In the genomic region with DNA sequence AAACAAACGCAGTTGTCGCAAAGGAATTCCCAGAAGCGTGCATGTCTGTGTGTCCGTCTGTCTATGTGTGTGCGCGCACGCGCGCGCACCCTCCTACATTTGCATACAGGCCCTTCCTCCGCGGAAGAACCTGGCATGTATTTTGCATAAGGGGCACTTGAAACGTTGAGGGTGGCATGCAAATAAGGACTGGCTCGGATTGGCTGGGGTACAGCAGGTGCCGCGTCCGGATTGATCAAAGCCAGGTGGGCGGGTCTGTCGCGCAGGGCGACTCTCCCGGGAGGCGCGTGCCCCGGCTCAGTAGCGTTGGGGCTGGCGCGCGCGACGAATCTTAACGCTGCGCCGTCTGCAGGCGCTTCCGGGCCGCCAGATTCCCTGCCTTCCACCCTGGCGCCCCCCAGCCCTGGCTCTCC, we compare ENCODE assay signal across 8 mouse cellular contexts. TPM values are rescaled to one million over a fixed set of nuclear protein-coding genes. Genes with fewer than 3 reads are reported as not detected.
DNase-seq lines count a peak whose midpoint lies in the region; ATAC-seq and TF ChIP-seq lines count a peak whose summit lies in the region.

Pim2 (plus strand) TSS at position 256 of the 413 bp plus-strand sequence.

- POLR2A ChIA-PET in Patski (lab: Charles Lee): no interaction called here

- peak within 1 kb of the TSS; percentile 42 for H3K9ac ChIP-seq in hindbrain, embryonic 11.5 days (ENCODE audit: low read depth, low read length)
- H3K9ac ChIP-seq in lung, postnatal 0 days (replicated peaks; ENCODE audit: low read depth): no peak within 1 kb of the TSS

- peak; percentile 47 for DNase-seq in Patski (ENCODE audit: low read depth, low spot score)
- DNase-seq in cerebellum, adult 9-11 months: peak; percentile 94
- peak; percentile 79 to 85 for DNase-seq in frontal cortex, adult 2 months (ENCODE audit: extremely low spot score in 1 of 2, low spot score in 1 of 2)
- peak; percentile 75 for DNase-seq in hindbrain, embryonic 11.5 days (ENCODE audit: low spot score)
- DNase-seq in layer of hippocampus, postnatal 10 days (ENCODE audit: low spot score in 2 of 2): peak; percentile 72 to 78
- DNase-seq in lung, postnatal 0 days (ENCODE audit: low spot score): peak; percentile 88
- peak; percentile 77 for DNase-seq in ovary, postnatal 36 days (ENCODE audit: low spot score)
- peak; percentile 92 for DNase-seq in thymus, postnatal 14 days

- peak within 1 kb of the TSS; percentile 42 for H3K4me3 ChIP-seq in hindbrain, embryonic 11.5 days (ENCODE audit: low read depth, low read length)
- H3K4me3 ChIP-seq in lung, postnatal 0 days (ENCODE audit: low read depth, low read length): peak within 1 kb of the TSS; percentile 38

- peak within 1 kb of the TSS; percentile 89 for H3K4me2 ChIP-seq in hindbrain, embryonic 11.5 days (replicated peaks; ENCODE audit: low read depth, low read length)
- H3K4me2 ChIP-seq in lung, postnatal 0 days (replicated peaks; ENCODE audit: low read depth, low read length): peak within 1 kb of the TSS; percentile 68

- CTCF ChIA-PET in Patski (lab: Charles Lee): no interaction called here

- 0 out of 2 replicates have a peak, but pooled peaks cover 2% of the 10 kb centered on the region for H3K4me1 ChIP-seq in hindbrain, embryonic 11.5 days (replicated peaks; ENCODE audit: control insufficient read depth, insufficient read depth, low read length)
- H3K4me1 ChIP-seq in lung, postnatal 0 days (ENCODE audit: insufficient read depth, low read depth, low read length): no peaks in the 10 kb centered on the region

- TF ChIP-seq EP300 in lung, postnatal 0 days (IDR thresholded peaks at IDR 0.05): no peak

- TF ChIP-seq CTCF in Patski (IDR thresholded peaks at IDR 0.05): no peak
- peak; percentile 10; the same call in 1 of the 2 replicates for TF ChIP-seq CTCF in lung, postnatal 0 days (IDR thresholded peaks at IDR 0.05)

- in situ Hi-C loops in Patski (cut with MboI; ENCODE audit: low pct_unique_long_range_greater_than_20kb): no loop called here

- WGBS in hindbrain, embryonic 11.5 days: 19% methylated on average over 37 of the region's 38 CpGs
- 13% methylated on average over 34 of the region's 38 CpGs for WGBS in lung, postnatal 0 days

- peaks cover 6% of the 10 kb centered on the region for H3K27me3 ChIP-seq in Patski
- H3K27me3 ChIP-seq in hindbrain, embryonic 11.5 days (ENCODE audit: control insufficient read depth, insufficient read depth, low read length): no peaks in the 10 kb centered on the region
- no peaks in the 10 kb centered on the region for H3K27me3 ChIP-seq in lung, postnatal 0 days (replicated peaks; ENCODE audit: insufficient read depth, low read length)

- H3K9me3 ChIP-seq in hindbrain, embryonic 11.5 days (ENCODE audit: control insufficient read depth, low read length): no peaks in the 10 kb centered on the region
- H3K9me3 ChIP-seq in lung, postnatal 0 days (ENCODE audit: low read length): no peaks in the 10 kb centered on the region

- H3K36me3 ChIP-seq in hindbrain, embryonic 11.5 days (ENCODE audit: control insufficient read depth, insufficient read depth, low read length): no peaks in the 10 kb centered on the region
- no peaks in the 10 kb centered on the region for H3K36me3 ChIP-seq in lung, postnatal 0 days (ENCODE audit: insufficient read depth, low read length)

- peak; percentile 87 for ATAC-seq in Patski
- peak; percentile 89 for ATAC-seq in hindbrain, embryonic 11.5 days (ENCODE audit: low FRiP score)
- peak; percentile 96 for ATAC-seq in lung, postnatal 0 days

- H3K27ac ChIP-seq in hindbrain, embryonic 11.5 days (ENCODE audit: low read depth, low read length): no peak within 1 kb of the TSS
- H3K27ac ChIP-seq in lung, postnatal 0 days (ENCODE audit: low read length): no peak within 1 kb of the TSS

RNA-seq across cellular contexts. Expression of gene Pim2, which starts in this region (rescaled TPM):
- 11.6 TPM for polyA plus RNA-seq in Patski (2021)
- 50.5 and 54.6 TPM in 2 replicates for polyA plus RNA-seq in frontal cortex, adult 2 months (2012; rRNA removed)
- 6.4 and 7.1 TPM in 2 replicates for polyA plus RNA-seq in hindbrain, embryonic 11.5 days (2014; fragmentation: Nextera tagmentation; extraction: Ambion mirVana)
- 10 to 100 TPM; 39.1 to 39.9 TPM for total RNA-seq in layer of hippocampus, postnatal 10 days (2021)
- 5.5 and 7.0 TPM in 2 replicates for polyA plus RNA-seq in lung, postnatal 0 days (2015; fragmentation: Nextera tagmentation; extraction: Ambion mirVana)
